Mouse (Mus musculus): ENCODE data around the gene Chl1. TPM values are rescaled to one million over a fixed set of nuclear protein-coding genes. Genes with fewer than 3 reads are reported as not detected.

The Chl1 gene
- polyA plus RNA-seq, 1 experiment, result not detected

DNA sequence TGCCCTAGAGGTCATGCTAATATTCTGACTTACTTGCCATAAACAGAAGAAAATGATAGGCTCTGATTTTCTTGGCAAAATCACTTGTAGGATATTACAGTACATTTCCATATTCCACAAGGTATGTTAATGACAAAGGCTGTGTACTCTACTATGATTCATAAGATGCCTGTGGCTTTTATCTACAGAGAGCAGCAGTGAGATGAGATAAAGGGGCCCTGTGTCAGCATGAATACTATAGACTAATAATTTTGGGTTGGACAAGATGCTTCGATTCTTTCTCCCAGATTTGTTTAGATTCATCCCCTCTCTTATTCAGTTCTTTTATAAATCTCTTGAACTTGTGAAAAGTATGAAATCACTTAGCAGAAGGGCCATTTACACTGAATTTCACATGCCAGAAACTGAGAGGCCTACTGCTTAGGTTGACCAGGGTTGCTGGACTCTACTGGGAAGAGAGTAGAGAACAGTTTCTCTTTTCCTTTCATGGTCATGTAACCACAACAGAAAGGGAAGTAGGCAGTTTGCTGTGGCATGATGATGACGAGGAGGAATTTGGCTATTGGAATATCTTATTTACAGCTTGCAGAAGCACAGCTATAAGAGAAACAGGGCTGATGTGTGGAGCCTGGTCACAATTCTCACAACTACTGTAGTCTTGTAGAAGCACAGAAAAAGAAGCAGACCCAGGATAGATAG, 15.1 kb downstream of the Chl1 start:
- no peak for TF ChIP-seq GATA1 (IDR thresholded peaks at IDR 0.05; ENCODE audit: low read length)

DNA sequence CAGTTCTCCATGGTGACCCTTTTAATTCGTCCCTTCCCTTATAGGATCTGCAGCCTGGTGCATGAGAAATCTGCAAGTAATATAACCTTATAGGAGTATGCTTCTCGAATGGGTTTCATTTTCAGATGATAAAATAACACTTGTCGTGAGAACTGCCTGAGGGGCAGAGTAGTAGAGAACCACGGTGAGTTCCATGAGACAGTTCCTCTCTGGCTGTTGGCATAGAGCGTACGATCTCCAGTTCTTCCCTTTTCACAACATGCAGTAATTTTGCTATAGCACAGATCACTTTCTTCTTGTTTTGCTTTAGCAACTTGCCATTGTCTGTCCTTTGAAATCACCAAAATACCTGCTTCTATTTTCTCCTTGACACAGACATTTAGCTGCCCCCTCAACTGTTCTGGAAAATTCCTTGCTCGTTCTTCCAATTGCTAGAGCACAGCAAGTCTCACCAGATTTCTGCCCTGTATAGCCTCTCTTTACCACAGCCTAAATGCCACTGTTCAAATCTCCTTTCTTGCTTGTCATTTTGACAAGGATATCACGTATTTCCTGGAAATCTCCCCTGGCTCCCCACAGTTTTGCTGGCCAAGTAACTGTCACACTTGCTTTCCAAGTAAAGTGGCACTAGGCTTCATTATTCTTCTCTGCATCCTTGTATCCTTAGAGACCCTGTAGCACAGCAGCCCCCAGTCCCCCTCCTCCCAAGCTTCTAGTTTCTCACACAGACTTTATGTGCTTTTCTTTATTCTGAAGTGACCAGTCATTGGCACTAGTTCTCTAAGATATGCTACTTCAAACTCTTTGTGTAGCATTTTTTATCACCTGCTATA, 16.8 kb downstream of the Chl1 start:
- no peak for TF ChIP-seq GATA1 (IDR thresholded peaks at IDR 0.05; ENCODE audit: low read length)

GRCm38 (mm10) chr6:103533048-103533447, 22.7 kb downstream of the Chl1 start:
- no peak for TF ChIP-seq GATA1 (IDR thresholded peaks at IDR 0.05; ENCODE audit: low read length)

DNA sequence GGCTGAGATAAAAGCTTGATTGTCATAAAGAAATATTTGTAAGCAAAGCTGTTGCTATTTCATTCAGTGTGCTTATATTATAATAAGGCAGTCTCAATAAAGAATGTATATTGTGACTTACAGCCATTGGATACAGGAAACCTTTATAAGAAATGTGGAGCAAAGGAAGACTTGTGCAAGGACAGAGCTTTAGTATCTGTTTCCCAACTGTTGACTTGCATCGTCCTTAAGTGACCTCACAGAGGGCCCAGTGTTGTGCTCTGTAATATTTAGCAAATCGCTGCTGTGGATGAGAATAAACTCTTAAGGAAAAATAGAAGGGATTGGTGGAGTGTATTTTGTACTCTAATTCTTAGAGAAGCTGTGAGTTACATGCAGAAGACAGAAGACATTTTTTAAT, 23.6 kb downstream of the Chl1 start:
- no peak for TF ChIP-seq GATA1 (IDR thresholded peaks at IDR 0.05; ENCODE audit: low read length)

- no peak for TF ChIP-seq GATA1 (IDR thresholded peaks at IDR 0.05; ENCODE audit: low read length)
Measured at GRCm38 (mm10) chr6:103542576-103542975, 32.2 kb downstream of the Chl1 start.

- no peak for TF ChIP-seq GATA1 (IDR thresholded peaks at IDR 0.05; ENCODE audit: low read length)
Measured at GRCm38 (mm10) chr6:103543753-103544152, 33.4 kb downstream of the Chl1 start.

DNA sequence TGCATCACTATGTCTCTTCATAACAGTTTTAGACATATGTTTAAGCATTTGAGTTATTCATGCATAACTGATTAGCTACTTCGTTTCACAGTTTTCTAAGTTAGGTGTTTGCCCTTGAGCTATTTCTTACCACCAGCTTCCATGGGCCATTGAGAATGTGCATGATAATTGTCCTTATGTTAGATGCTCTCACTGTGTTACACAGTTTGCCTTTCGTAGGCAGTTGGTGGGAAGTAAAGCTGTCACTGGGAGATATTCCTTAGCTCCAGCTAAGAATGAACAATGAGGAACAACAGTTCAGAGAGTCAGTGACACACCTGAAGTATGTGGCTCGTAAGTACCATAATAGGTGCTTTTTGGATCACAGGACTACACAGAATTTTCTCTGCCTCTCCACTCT, 35.9 kb downstream of the Chl1 start:
- TF ChIP-seq GATA1 (IDR thresholded peaks at IDR 0.05; ENCODE audit: low read length), result no peak

GRCm38 (mm10) chr6:103549929-103550328, 39.5 kb downstream of the Chl1 start:
- no peak for TF ChIP-seq GATA1 (IDR thresholded peaks at IDR 0.05; ENCODE audit: low read length)

DNA sequence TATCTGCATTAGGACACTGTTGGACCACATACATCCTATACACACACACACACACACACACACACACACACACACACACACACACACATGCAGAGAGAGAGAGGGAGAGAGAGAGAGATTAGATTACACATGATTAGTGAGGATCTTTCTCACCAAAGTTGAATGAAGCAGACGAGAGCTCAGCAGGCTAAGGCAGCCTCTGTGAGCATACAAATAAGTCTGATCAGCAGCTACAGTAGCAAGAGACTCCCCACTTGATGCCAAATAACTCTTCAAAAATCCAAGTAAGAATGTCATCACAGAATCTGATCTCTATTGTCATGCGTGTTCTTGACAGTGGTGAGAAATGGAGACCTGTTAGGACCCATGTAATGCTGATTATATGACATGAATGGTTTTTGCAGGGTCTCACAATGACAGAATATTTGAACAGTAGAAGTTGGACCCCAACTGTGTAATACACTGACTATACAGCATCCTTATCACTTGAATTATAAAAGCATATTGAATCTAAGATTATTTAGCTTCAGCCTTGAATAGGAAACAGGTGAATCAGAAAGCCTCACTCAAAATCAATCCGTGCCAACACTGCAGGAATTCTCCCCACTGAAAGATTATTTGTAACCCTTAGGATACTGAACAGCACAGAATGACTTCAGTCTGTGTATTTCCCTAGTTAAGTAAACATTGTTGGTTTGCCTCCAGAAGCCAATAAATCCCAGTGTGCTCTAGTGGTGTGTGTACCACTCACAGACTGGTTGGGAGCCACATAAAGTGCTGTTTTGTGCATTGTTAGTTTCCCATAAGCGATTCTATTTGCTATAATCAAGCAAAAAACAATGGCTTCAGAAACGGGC, 47.9 kb downstream of the Chl1 start:
- no peak for TF ChIP-seq GATA1 (IDR thresholded peaks at IDR 0.05; ENCODE audit: low read length)

GRCm38 (mm10) chr6:103558894-103559225, 48.5 kb downstream of the Chl1 start:
- no peak for TF ChIP-seq GATA1 (IDR thresholded peaks at IDR 0.05; ENCODE audit: low read length)

- TF ChIP-seq GATA1 (IDR thresholded peaks at IDR 0.05; ENCODE audit: low read length), result no peak
Measured at GRCm38 (mm10) chr6:103559344-103559743, 49.0 kb downstream of the Chl1 start.

DNA sequence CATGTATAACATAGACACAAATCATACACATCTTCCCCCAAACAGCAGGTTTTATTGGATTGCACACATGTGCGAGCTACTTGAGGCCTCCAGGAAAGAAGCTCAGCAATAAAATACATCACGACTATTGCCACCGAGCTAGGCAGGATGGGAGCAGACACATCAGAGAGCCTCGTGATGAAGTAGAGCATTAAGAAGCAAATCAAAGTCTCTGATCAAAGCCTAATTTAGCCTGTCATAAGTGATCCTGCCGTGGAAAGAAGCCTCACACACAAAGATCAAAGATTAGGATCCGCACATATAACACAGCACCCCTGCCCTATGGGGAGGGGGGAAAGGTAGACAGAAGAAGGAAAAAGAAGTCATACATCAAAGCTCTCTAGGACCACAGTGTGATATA, 54.4 kb downstream of the Chl1 start:
- no peak for TF ChIP-seq GATA1 (IDR thresholded peaks at IDR 0.05; ENCODE audit: low read length)

- TF ChIP-seq GATA1 (IDR thresholded peaks at IDR 0.05; ENCODE audit: low read length), result no peak
Measured at GRCm38 (mm10) chr6:103567247-103567646, 56.9 kb downstream of the Chl1 start.

DNA sequence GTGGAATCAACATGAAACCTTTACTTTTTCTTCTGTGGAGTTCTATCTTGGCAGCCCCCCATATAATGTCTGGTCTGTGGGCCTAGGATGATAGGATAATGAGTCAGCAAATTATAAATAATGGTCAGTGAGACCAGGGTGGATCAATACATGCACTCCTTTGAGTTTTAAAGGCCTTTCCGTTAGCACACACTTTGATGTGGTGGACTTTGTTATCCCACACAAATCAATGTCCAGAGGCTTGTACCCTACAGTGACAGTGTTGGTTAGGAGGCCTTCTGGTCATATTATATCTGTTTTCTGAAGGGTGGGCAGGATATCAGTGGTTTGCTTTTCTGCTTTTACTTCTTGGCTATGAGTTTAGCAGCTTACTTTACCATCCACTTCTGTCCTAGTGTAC, 62.3 kb downstream of the Chl1 start:
- no peak for TF ChIP-seq GATA1 (IDR thresholded peaks at IDR 0.05; ENCODE audit: low read length)

DNA sequence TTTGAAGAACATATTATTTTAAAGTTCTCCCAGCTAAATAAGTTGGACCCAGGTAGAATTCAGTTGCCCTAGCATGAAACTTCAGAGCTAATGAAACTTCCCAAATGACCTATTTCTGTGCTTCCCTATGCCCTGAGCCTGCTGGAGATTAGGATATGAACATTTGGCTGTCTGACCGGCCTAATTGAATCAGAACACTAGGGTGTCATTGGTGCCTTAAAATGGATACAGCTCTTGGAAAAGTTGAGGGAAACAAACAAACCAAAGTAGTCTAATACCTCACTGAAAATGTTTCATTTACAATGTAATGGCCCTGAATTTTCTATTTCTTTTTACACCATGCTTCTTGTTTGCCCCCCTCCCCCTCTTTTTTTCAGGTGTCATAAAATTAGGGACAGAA, 73.8 kb downstream of the Chl1 start:
- no peak for TF ChIP-seq GATA1 (IDR thresholded peaks at IDR 0.05; ENCODE audit: low read length)

- no peak for TF ChIP-seq GATA1 (IDR thresholded peaks at IDR 0.05; ENCODE audit: low read length)
Measured at GRCm38 (mm10) chr6:103585667-103586066, 75.3 kb downstream of the Chl1 start.

All from G1E-ER4 (cell line).